Mouse (Mus musculus): ENCODE data around the gene Foxn3.
A peak's percentile ranks its signal among the peaks of the same experiment; 100 is the strongest.

The Foxn3 gene

DNA sequence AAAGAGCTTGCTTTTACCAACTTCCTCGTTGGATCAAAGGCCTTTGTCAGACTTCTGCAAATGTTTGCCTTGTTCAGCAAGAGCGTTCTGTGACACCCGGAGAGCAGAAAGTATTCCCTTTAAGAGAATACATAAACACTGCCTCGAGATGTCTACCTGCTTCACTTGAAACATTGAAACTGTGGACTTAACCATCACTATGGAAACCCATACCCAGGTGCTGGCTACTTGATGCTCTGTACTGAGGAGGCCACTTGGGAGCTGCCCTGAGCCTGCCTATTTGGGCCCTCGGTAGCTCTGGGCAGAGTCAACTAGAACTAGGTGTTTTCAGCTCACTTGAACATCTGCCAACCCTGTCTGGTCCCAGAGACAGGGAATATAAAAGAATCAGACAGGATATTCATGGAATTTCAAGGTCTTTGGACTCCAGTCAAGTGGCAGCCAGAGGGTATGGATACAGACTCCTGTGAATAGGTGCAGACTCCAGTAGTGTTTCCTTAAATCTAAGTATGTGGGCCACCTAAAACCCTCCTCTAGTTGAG, 323.1 kb downstream of the Foxn3 start:
- DNase-seq, result no peak

DNA sequence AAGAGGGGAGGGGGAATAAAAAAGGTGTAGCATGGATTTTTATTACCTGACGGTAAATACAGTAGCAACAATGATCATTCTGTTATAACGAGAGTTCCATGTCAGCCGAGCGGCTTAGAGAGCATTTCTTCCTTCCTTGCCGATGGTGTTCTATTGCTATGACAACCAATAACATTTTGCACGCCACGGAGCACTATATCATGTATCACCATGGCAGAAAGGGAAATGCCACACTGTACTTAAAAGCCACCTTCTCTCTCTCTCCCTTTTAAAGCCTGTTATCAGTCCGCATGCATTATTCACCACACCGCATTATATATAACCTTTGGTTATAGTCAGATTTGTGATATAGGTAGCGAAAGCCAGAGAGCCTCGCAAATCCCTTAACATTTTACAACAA, 323.6 kb downstream of the Foxn3 start:
- DNase-seq, result no peak

DNA sequence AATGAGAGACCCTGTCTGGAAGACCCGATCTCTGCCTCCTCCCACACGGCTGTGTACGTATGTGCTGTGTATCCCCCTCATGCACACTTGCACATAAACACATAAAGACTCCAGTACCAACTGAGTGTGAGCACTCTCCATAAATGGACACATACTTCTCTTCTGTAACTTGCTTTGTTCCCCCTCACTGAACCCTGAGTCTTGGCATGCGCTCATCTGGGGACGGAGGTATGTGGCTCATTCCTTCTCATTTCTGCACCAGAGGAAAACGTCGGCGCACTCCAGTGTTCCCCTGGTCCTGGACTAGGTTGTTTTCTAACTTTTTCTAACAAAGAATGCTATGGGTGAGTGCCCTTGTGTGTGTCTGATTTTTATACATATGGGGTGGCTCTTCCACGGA, 325.9 kb downstream of the Foxn3 start:
- DNase-seq, result no peak

DNA sequence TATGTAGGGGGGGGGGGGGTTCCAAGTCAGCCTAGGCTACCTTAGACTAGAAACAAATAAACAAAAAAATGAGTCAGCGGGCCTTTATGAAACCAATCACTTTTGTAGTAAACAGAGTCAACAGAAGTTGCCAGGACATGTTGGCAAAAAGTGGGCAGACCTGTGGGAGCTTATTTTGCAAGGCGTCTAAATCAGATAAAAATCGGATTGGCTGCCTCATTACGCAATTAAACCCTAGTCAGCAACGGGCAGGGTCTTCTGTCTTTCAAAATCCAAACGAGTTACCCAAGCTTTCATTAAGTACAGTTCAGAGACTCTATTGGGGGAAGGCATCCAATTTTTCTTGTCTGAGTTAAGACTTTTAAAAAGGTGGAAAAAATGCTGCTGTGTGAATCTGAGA, 329.0 kb downstream of the Foxn3 start:
- DNase-seq, result no peak

DNA sequence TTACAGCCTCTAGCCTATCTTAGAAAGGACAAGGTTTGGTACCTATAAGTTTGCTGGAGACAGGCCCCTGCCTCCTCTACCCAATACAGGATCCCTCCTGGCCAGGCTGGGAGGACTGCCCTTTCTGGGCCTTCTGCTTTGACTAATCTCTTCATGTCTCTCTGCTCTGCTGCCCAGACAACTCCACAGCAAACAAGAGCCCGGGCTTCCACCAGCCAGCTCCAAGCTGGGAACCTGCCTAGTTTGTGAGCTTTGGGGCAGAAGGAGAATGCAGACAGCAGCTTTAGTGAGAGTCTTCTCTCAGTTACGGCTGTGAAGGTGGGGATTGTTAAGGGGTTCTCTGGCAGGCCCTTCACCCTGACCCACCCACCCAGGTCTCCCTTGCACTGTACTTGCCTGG, 330.0 kb downstream of the Foxn3 start:
- DNase-seq, result peak; percentile 96

DNA sequence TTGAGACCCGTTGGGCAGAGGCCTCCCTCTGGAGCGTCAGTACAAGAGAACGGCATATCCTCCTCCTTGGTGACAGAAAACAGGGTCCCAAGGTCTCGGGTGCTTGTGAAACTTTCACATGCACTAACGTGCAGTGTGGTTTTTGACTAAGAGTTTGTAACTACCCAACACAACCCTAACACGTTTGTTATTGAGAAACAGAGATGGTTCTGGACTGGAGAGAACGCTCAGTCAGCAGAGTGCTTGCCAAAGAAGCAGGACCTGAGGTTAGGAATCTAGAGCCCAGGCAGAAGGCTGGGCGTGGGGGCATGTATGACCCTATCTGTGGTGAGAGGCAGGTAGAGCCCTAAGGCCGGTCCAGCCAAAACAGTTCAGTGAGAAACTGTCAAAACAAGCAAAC, 330.9 kb downstream of the Foxn3 start:
- DNase-seq, result no peak

DNA sequence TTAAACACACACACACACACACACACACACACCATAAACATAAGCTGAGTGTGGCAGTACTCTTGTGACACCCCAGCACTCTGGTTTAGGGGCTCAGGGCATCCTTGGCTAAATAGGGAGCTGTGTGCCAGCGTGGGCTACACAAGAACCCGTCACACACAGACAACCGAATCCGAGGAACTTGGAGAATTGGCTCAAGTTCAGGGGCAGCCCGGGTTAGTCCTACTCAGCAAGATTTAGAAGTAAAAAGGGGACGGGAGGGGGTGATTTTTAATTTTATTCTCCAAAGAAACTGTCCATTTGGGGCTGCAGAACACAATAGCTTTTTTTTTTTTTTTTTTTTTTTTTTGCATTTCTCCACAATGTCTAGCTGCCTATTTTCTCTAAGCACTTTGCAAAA, 332.1 kb downstream of the Foxn3 start:
- DNase-seq, result no peak

DNA sequence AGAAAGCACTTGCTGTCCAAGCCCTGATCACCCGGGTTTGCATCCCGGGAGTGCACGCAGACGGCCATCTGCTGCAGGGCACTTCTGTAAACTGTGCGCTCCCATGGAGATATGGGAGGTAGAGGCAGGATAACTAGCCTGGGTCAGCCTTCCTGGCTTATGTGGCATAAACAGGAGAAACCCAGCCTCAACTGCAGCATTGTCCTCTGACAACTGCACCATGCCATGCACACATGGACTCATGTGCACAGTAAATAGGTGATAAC, 332.7 kb downstream of the Foxn3 start:
- DNase-seq, result no peak

DNA sequence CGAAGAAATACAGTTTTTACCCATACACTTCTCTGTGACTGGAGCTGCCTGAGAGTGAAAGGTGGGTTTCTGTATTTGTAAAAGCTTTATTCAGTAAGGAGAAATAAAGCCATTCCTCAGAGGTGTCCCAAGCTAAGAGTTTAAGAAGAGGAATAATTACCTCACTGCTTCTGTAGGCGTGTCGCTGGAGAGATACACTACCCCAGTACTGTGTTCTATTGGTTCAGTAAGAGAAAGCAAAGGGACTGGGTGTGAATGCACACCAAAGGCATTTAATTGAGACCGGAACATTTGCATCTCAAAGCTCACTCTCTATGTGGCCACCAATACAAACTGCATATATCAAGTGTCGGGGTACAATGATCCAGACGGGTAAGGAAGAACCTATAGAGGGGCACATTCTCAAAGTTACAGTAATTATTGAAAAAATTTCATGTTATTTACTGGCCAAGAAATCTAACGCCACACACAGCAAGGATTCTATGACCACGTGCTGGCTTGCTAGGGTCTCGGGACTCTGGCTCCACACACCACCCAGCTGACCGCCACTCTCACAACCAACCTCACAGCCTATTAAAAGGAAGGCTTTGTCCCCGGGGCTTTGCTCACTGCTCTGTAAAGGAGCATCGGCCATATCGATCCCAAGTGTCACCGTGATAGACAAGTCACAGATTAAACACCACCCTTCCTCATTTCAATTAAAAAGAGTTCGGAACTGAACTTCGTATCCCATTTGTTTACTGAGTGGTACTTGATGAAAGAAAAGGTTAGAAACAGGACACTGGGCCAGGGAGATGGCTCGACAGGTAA, 333.2 kb downstream of the Foxn3 start:
- no peak for DNase-seq

DNA sequence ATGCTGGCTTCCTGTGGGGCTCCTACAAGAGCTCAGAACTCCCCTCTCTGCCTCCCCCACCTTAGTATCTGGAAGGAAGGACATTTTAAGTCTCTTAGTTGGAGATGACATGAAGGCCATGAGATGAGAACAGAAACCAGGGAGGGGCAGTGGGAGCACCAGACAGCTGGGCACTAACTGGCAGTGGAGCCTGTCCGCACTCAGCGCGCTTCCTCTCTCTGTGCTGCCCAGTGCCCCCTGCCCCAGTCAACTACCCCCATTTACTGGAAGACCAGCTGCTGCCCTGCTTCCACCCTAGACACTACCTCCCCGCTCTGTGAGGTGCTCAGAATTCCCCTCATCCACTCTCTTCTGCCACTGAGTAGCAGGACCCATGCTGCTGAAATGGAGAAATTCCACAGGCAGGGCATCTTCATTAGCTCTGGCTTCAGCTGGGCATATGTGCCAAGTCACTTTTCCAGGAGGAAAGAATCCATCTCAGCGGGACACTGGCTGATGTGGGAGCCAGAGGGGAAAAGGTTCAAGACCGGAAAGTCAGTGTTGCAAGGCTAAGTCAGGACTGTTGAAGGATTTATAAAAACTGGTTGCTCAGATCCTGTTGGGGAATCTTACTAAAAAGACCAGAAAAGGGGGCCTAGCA, 335.9 kb downstream of the Foxn3 start:
- DNase-seq, result peak; percentile 94

DNA sequence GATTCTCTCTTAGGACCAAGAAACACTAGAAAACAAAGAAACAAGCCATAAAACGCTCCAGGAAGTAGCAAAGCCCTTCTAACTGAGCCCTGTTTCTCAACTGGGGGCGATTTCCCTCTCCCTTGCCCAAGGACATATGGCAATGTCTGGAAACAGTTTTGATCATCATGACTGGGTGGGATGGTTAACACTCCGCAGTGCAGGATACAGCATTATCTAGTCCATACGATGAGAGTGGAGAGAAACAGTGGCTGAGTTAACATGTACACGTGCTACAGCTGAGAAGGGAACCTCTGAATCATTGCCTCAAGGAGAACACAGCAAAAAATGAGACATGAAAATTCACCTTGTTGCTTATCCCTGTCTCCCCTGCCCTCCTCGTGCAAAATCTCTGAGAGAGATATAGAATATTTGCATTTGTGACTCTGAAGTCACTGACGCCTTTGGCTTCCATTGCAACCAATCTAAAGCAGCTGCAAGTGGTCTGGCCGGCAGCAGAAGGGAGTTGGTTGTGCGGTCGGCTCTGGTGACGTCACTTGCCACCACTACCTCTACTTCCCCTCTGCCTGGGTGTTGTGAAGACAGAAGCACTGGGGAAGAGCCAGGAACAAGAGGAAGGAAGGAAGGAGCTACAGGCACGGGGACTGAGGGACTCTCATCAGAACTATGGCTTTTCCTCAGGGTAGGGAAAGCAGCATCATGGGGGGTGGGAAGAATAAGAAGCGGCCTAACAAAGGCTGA, 338.3 kb downstream of the Foxn3 start:
- peak; percentile 96 for DNase-seq

DNA sequence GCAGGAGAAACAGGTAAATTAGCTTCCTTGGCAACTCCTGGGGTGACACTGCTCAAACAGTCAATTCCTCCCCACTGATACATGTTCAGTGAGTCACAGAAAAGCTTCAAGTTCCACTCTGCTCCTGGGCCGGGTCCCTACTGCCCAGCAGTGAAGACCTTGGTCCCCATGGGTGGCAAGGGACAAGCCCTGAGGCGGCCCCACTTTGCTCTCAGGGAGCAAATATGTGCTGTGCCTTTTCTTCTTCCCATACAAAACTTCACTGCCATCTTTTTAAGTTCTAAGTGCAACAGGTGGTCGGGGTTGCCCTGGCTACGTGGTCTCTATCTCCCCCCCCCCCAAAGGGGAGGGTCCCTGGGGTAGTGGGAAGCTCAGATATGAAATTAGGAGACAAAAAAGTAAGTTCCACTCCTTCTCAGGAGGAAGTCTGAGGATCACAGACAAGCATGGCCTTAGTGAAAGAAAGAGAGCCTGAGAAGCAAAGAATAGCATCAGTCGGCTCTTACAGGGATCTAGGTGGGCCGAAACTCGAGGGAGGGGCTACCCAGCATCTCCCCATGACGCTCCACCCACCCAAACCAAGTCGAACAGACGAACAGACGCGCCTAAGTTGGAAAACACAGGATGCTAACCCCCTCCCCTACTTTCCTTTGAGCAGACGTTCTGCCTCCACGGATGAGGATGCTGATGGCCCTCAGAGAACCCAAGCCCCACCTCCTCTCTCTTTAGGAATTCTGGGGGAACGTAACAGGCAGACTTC, 342.1 kb downstream of the Foxn3 start:
- DNase-seq, result no peak

DNA sequence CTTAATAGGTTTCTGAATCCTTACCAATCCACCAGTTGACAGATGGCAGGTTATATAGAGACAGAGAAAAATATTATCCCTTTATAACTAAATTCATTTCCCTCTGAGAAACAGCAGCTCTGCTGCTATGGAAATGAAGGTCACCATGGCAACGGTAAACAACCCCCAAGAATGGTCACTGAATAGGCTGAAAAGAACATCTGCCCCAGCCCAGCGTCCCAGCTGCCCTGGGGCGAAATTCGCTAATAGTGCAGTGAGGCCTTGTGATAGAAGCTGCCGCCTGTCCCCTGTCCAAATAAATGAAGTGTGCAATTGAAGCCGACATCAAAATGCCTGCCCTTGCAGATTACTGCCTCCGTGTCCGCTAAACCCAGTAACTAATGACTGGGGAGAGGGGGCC, 343.0 kb downstream of the Foxn3 start:
- no peak for DNase-seq

DNA sequence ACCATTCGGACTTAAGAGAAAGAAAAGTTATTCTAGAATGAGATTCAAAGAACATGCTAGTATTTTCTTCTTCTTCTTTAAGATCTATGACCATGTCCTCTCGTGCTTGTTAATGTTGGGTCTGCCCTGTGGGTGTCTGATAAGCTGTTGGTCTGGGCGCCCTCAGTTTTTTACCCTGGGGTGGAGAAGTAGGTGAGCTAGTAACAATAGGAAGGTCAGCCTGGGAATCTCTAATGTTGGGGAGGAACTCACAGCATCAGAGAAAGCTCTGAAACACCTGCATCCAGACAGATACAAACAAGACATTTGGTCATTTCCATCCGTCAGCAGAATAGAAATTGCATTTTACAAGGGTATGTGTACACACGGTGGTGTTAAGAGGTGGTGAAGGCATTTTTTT, 343.6 kb downstream of the Foxn3 start:
- DNase-seq, result no peak

DNA sequence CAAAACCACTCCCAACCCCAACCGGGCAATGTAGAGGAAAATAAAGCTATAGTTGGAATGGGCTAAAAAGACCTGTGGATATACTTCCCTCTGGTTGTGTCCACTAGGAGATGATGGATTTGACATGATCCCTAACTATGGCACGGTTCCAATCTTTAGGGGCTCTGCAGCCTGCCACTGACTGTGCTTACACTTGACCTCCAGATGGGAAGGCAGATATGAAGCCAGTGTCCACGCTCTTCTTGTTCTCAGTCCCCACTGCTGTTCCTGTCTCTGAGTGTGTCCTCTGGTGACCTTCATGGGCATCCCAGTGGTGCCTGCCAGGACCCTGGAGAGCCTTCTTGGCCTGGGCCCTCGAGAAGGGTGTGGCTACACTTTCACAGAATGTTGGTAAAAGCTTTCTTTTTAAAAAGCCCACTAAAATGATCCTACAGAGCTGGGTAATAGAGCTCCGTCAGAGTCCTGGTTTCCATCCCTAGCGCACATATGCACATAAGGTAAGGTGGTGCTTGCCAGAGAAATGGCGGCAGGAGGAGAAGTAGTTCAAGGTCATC, 346.2 kb downstream of the Foxn3 start:
- no peak for DNase-seq

DNA sequence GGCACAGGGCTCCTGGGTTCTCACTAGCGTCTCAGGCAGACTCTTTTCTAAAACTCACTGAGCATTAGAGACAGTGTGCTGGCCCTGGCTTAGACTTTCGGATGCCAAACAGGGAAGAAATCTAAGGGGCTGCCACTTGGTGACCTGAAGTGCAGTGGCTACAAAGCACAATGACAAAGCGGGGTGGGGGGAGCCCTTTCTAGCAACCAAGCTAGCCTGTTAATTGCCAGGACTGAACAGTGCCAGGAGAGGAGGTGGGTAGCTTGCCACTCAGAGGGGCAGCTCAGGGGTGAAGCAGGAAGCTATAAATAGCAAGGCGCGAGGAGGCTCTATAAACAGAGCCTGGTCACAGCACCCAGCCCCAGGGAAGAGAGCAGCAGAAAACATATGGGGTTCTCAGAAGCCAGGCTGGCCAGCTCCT, 347.0 kb downstream of the Foxn3 start:
- peak; percentile 96 for DNase-seq

DNA sequence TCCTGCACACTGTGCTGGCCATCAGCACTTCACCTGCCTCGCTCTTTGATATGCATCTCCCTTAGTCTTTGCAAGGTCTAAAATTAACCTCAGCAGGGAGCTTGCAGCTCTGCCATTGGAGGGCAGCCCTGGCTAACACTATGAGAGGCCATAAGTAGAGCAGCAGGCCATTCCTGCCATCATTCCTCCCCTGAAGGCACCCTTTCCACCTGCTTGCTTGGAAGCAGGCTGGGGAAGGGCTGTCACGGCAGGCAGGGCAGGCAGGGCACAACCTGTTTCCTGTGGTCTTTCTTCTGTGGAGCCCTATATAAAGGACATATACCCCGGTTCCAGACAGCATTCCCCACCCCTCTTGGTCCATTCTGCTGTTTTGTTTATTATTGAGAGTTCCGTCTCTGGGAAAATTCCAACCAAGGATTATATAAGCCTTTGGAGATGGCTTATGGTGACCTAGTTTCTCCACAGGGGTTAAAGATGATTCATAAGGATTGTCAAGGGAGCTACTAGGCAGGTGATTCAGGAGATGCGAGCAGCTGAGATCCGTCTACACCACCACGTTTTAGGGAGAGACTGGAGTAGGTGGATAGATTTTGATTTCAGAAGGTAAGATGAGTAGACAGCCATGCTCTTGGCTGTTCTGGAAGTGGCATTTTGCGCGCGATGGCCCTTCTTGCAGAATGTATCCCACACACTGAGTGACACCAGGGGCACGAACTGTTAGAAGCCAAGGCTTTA, 347.7 kb downstream of the Foxn3 start:
- peak; percentile 90 for DNase-seq

DNA sequence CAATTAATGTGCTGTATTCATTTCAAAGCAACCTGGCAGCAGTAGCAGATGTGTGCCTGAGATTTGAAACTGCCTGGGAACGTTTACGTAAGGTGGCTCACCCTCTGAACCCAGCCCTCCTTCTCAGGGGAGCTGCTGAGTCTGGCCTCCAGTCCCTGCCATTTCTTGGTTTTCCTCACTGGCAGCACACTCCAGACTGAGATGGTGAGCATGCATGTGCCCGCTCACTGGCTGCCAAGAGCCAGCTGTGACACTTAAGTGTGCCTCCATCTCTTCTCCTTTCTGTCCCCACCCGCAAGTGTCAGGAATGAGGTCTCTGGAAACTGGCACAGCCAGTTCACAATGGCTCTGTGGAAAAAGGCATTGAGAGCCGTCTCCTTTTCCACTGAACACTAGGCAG, 349.3 kb downstream of the Foxn3 start:
- DNase-seq, result peak; percentile 93

DNA sequence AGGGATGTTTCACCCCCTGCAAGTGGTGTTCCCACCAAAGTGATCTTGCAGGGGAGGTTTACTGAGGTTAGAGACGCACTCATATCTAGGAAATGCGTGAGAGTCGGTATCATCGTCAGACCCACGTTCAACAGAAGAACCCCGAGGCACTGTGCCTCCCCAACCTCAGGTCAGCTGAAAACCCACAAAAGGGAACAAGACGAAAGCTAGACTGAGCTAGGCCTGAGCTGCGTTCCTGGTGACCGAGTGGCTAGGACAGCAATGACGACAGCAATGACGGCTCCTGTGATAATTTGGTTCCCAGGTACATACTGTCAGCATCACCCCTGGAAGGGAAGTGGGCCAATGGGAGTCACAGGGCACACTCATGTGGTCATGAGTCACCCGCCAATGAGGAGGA, 350.2 kb downstream of the Foxn3 start:
- DNase-seq, result no peak

DNA sequence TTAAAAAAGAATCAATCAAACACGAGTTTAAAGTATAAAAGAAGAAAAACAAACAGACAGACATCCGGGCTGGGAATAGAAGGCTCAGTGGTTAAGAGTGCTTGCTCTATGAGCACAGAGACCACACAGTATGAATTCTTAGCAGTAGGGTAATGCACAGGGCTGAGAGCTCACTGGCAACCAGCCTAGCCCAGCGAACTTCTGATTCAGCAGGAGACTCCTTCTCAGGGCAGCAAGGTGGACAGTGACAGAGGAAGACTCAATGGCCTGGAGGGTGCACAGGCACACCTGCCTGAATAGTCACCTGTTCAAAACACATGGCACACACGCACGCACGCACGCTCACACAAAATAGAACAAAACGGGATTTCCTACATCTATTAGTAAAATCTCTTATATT, 353.6 kb downstream of the Foxn3 start:
- DNase-seq, result no peak

DNA sequence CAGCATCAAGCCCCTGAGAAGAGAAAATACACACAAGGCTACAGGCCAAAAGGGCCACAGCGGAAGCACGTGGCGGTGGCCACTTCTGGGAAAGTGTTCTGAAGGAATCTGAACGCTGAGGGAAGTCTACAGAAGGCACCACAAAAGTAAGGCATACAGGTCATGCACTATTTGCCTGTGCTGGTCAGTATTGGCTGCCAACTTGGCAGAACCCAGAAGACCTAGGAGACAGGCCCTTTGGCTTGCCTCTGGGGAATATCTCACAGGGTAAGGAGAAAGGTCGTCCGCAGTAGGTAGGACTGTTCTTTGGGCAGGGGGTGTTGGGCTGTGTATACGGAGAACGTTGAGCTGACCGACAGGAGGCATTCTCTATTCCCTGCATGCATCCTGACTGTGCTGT, 355.1 kb downstream of the Foxn3 start:
- DNase-seq, result no peak

DNA sequence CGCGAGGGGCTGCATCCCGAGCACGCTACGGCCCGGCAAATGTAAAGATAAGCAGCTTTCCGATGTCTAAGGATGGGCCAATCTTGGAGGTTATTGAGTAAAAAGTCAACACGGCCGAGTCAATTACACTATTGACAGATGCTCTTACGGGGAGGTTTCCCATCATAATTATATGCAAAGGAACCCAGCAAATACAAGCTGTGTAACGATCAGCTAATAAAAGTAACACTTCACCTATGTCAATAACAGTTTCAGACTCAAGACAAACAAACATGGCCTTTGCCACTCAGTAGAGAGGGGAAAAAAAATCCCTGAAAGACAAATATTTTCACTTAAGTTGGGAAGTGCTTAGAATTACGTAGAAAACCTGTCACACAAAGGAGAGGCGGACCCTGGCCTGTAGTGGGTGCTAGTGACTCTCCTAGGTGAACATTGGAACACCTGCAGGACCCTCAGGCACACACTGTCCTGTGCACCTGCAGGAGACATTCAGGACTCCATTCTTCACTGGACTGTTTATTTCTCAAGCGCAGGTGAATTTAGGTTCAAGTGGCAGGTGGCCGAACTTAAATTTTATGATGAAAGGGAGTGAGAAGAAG, 356.3 kb downstream of the Foxn3 start:
- no peak for DNase-seq

Measured in heart, adult 11 months (tissue).